Mouse (Mus musculus) layer of hippocampus, postnatal 14 days (tissue): ENCODE data around the gene Vps51. TPM values are rescaled to one million over a fixed set of nuclear protein-coding genes. Genes with fewer than 3 reads are reported as not detected.
A peak's percentile ranks its signal among the peaks of the same experiment; 100 is the strongest.

ENCODE experiments used
- DNase-seq, 2 experiments: peaks; one replicate each; pipeline ENCODE4 v3.0.0; 2021 to 2022; ENCODE audit warnings: low spot score in 2 of 2, mixed read lengths in 1 of 2
- long read RNA-seq, 2 experiments: library from polyadenylated mRNA; stranded (forward); transcript quantifications; one replicate each; pipeline ENCODE4 v2.0.0; 2021
- total RNA-seq, 2 experiments: library from RNA; stranded (reverse); gene quantifications; 2 replicates each; pipeline ENCODE4 v1.2.3; 2021

Gene Vps51
- total RNA-seq, result 10 to 100 TPM; 84.3 to 95.9 TPM
- long read RNA-seq, experiment 1, transcript Vps51-201 (10 exons, 2,675 nt), result major isoform, 55 of 78 reads
- long read RNA-seq, experiment 1, transcript Vps51-208 (2 exons, 840 nt), result minor isoform, 5 of 78 reads
- long read RNA-seq, experiment 1, partial matches to known transcripts, result 11 of 78 reads
- long read RNA-seq, experiment 1, other reads (novel, unspliced or antisense), result 7 of 78 reads
- long read RNA-seq, experiment 2, transcript Vps51-201 (10 exons, 2,675 nt), result major isoform, 62 of 94 reads
- long read RNA-seq, experiment 2, partial matches to known transcripts, result 8 of 94 reads
- long read RNA-seq, experiment 2, other reads (novel, unspliced or antisense), result 21 of 94 reads

DNA sequence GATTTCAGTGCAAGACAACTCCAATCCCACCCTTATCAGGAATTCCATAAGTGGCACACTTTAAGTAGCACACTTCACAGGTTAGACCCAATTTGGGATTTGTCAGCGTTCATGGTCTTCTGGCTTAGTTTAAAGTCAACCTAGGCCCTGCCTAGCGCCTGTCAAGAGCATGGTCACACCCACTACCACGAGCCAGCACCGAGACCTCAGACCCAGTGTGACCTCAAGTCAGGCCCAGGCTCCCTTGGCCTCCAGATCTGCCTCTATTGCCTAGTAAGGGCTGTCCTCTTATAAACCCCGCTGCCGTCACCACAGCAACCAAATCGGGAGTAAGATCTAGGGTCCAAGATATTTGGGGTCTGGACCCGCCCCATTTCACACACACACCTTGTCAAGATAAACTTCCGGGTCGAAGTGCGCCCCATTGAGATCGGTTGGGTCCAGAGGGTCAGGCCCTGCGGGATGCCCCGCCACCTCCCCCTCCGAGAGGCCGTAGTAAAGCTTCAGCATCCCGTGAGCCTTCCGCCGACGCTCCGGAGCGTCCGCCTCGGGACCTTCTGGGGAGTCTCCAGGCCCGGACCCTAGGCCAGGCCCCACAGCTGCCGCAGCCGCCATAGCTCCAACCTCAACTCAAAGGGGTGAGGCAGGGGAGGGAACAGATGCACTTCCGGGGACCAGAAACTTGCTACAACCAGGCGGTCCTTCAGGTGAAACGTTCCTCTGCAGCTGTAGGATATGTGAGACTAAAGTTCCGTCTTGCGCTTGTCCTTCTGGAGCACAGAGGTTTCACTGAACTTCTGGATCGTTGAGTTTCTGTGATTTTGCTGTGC lies at the start of gene Vps51:
Vps51 (minus strand) TSS at position 668 of the 830 bp plus-strand sequence.
- peak; percentile 81 to 92 for DNase-seq

DNA sequence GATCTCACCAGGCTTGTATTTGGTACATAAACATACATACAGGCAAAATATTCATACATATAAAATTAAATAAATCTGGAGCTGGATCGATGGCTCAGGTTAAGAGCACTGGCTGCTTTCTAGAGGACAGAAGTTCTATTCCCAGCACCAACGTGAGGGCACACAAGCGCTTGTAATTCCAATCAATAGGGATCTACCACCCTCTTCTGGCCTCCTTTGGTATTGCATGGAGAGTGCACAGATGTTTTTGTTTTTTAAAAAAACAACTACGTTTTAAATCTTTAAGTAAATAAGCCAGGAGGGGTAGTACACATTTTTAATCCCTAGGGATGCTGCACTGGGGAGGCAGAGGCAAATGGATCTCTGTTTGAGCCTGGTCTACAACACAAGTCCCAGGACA lies 49.3 kb upstream of the Vps51 start:
- no peak for DNase-seq

DNA sequence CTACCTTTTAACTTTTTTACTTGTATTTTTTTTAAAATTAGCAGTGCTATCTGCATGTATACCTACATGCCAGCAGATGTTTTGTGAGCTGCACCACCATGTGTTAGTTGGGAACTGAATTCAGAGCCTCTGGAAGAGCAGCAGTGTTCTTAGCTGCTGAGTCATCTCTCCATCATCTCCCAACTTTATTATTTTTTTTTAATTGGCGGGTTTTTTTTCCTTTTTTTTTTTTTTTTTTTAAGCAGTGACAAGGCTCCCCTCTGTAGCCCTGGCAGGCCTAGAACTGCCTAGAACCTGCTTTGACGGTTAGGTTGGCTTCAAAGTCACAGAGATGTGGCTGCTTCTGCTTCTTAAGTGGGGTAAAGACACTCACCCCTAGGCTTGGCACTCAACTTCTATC lies 47.9 kb upstream of the Vps51 start:
- DNase-seq, result no peak

DNA sequence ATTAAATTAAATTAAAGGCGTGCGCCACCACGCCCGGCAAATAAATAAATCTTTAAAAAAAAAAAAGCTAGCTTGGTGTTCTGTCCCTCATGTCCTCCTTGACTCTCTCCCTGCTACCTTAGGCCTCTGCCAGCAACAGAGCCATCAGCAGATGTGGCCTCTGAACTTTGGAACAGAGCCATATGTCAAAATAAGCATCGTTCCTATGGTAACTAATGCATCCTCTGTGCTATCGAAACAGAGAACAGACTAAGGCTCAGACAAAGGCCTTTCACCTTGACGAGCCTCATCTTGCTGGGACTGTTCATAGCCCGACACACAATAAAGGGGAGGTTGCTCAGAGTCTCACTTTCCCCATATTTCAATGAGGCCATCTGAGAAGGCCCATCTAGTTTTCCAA lies 46.3 kb upstream of the Vps51 start:
- DNase-seq, result no peak

DNA sequence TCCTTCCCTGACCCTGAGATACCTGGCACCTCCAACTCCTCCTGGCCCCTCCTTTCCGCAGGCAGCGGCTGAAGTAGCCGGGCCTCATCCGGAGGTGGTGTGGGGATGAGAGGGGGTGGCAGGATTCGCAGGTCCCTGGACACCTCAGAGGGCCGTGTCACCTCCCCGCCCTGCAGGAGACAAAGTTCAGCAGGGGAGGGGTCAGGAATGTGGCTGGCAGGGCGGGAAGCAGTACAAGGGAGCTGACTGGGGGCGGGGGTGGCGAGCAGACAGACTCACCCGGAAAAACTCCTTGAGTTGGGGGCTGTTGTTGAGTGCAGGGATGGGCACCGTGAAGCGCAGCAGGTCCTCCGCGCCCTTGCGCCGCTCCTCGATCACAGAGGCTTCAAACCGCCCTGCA lies 44.7 kb upstream of the Vps51 start:
- no peak for DNase-seq

DNA sequence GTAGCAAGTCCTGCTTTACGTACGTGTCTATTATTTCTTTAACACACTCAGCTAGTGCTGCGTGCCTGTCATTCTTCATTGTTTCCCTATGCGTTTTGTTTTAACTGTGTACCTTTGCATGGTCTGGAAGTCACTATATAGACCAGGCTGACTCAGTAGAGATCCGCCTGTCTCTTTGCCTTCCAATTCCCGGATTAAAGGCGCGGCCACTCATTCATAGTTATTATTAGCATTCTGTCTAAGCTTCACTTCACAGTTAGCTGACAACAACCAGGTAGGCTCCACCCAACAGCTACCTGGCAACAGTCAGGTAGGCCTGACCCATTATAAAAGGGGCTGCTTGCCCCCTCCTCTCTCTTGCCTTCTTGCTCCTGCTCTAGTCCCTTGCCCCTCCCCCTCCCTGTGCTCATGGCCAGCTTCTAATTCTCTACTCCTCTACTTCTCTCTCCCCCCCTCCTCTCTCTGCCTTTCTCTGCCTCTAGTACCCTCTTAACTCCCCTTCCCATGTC lies 41.7 kb upstream of the Vps51 start:
- no peak for DNase-seq

DNA sequence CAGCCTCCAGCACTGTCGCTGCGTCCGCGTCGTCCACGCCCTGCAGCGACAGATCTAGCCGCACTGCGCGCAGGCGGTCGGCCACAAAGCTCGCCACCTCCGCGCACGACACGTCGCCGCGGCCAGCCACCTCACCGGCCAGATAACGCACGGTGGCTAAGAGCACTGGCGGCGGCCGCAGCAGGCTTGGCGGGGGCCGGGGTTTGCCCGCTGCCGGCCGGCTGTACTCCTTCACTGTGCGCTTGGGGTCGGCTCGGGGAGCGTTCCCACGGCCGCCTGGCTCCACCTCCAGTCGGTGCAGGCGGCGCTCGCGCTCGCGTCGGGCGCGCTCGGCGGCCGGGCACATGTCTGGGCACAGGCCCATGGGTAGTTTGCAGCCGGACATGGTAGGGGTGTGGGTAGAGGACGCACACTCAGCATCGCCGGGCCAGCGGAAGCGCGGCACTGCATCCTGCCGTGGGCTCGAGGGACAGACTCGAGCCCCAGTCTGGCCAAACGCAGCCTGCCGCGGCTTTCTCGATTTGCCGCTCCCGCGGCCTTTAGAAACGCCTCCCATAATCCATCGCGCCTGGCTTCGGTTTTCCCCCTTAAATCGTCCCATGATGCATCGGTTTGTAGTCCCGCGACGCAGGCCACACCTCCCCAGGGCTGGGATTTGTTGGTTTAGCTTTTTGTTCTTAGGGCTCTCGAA lies 41.1 kb upstream of the Vps51 start, which contains the start of gene Sac3d1:
Sac3d1 (minus strand) TSS at position 665 of the 691 bp plus-strand sequence.
- peak; percentile 89 to 93 for DNase-seq

DNA sequence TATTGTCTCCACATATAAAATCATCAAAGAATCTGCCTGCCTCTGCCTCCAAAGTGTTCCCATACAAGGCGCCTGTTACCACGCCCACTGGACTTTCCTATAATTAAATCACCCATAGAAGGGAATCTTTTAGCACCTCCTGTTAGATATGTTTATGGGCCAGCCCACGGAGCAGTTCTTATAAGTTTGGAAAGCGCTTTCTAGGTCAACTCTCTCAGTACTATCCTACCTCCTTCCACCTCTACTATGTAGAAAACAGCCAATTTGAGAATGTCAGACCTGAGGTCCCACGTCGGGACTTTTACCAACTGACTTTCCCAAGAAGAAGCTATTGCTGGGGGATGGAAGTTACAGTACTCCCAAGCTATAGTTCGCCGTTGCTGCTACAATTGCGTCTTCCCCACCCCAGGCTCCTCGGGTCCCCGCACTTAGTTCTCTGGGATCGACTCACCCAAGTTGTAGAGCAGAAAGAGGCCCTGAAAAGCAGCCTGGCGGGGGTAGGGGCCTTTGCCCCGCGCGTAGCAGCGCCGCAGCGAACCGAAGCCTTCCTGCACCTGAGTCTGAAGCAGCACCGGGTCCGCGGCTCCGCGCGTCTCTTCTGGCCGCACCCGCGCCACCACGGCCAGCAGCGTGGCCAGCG lies 40.4 kb upstream of the Vps51 start:
- DNase-seq, result no peak

DNA sequence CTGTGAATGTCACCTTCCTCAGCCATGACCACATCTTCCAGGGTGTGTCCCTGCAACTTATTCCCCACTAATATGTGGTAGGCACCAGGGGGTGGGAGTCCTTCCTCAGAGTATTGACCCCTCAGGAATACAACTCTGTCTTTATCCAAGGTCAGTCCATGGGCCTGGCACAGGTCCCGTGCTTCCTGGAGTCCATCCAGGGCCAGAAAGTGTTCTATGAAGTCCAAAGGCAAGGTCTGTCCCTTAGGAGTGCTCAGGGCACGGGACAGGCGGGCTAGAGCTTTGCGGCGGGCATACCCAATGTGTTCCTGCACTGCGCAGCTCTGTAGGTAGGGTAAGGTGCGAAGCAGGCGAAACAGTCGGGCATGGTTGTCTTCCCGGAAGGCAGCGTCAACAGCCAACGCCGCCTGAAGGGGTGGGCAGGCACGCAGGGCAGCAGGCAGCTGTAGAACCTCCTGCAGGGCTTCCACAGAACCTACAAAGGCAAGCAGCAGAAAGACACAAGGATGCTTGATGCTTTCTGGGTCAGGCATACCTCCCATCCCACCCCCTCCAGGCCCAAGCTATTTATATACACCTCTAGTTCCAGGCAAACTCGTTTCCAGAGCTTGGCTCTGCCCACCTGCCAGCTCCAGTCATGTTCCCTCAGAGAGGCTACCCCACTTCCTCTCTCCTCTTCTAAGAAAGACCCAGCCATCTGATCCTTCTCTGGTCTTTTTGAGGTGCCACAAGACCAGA lies 39.3 kb upstream of the Vps51 start:
- no peak for DNase-seq

DNA sequence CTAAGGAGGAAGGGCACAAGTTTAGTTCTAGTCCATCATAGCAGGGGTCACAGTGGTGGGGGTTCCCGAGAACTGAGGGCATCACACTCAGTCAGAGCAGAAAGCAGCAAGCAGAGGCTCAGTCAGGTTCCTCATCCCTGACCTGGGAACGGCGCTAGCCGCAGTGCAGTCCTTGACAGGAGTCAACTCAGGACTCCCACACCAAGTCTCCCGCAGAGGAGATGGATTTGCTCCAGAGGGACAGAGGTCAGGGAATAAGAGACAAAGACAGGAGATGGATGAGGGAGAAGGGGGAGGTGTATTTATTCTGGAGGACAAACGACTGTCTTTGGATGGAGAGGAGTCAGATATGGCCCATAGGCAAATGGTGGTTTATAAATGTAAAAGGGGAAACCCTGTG lies 36.1 kb upstream of the Vps51 start:
- DNase-seq, result no peak

DNA sequence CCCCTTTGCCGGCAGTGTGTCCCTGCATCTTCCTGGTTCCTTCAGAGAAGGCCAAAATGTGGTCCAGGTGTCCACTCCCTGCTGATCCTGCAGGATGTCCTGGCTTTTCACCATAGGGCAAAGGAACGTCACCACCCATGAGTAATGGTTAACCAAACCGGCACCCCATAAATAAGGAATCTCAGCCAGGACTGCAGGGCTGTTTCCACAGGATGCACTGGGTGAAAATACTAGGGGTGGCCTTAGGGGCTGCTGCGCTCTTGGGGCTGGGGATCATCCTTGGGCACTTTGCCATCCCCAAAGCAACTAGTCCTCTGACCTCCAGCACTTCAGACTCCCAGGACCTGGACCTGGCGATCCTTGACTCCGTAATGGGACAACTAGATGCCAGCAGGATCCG lies 28.6 kb upstream of the Vps51 start, which contains the start of gene Naaladl1:
Naaladl1 (plus strand) TSS at position 197 of the 400 bp plus-strand sequence.
- DNase-seq, result no peak

DNA sequence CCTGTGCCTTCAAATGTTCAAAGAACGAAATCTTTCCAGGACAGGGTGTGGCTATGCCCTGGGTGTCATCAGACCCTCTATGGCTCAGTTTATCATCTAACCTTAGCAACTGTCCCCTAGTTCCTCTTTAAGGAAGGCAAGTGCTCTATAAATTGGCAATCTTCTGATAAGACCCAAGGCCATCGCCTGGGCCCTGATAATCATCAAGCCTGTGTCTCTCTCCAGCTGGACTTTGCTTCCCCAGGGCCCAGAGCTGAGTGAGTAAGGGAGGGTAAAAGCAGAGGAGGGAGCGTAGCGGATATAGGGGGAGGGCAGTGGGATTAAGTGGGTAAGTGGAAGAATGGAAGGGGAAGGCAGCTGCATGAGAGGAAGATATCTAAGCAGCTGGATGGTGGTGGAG lies 27.4 kb upstream of the Vps51 start:
- DNase-seq, result no peak

DNA sequence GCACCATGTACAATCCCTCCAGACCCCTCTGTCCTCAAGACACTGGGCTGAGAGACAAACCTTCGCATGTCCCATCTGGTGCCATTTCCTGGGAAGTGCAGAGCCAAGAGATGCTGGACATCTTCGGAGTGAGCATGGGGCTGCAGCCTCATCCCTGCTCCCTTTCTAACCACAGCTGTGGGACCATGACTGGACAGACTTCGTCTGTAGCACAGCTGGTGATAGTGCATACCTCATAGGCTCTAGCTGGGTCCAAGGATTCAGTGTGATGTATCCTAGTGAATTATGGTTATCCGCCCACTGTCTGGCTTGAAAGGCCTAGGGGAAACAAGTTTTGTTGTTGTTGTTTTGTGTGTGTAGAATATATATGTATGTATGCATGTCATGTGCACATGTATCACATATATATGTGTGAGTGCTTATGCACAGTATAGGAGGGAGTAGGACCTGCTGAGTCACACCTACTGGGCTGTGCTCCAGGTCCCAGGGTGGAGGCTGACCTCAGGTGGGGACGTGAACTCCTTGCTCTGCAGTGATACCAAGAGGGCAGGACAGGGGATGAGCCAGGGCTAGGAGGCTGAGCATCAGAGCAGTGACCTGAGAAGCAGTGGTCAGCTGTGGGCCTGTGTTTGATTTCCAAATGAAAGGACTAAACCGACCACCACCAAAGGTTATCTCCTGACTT lies 25.3 kb upstream of the Vps51 start:
- no peak for DNase-seq

DNA sequence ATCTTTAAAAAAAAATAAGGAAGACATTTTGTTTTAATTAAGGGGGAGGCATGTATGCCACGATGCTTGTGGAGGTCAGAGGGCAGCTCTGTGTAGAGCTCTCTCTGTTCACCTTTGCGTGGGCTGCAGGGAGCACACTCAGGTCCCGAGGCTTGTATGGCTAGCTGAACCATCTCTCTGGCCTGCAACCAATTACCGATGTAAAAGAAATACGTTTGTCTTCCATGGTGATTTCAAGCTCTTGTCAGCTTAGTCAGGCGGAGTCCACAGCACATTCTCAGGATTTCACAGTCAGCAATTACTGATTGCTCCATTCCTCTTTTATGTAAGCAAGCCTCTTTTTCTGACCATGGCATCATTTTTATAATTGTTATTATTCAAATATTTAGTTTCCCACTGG lies 24.2 kb upstream of the Vps51 start:
- no peak for DNase-seq

DNA sequence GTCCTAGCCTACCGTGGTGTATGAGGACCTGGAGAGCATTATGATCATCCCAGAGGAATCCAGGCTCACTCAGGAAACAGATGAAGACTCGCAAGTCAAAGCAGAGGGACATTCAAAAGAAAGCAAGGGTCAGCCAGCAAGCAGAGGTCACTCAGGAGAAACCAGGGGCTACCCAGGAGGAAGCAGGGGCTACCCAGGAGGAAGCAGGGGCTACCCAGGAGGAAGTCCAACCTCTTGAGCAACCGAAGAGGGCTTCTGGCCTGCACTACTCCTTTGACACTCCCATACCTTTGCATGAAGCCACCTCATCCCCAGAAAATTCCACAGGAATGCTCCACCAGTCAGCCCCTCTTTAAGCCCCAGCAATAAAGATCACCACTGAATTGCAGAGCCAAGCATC lies 20.8 kb upstream of the Vps51 start:
- no peak for DNase-seq

DNA sequence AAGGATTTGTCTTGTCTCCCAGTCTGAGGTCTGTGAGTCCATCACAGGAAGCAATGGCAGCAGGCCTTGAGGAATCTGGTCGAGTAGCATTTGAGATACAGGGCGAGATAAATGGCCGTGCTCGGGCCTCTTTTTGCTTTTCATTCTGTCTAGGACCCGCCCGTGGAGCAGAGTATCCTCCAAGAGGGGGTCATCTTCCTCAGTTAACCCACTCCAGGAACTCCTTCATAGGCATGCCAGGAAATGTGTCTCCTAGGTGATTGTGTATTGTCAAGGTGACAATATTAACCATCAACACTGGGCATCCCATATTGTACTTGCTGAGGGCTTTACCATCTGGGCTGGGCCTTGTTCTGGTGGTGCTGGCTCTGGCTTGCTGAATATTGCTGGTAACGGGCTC lies 17.1 kb upstream of the Vps51 start, which contains the start of gene AC131692.1:
AC131692.1 (plus strand) TSS at position 301 of the 400 bp plus-strand sequence.
- DNase-seq, result no peak

DNA sequence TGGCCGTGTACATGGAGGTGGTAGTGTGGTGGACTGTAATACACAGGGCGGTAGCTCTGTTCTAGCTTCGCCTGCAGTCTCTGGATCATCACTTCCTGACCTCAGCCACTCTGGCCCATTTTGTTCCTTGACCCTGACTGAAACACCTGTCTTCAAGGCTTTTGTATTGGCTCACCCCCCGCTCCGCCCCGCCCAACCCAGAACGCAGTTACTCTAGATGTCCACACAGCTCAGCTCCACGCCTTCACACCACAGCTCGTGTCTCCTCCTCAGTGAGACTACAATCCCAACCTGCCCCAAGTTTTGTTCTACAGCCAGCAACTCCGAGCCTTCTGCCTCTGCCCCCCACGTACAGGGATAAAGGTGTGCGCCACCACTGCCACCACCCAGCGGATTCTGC lies 11.8 kb upstream of the Vps51 start:
- DNase-seq, result no peak

DNA sequence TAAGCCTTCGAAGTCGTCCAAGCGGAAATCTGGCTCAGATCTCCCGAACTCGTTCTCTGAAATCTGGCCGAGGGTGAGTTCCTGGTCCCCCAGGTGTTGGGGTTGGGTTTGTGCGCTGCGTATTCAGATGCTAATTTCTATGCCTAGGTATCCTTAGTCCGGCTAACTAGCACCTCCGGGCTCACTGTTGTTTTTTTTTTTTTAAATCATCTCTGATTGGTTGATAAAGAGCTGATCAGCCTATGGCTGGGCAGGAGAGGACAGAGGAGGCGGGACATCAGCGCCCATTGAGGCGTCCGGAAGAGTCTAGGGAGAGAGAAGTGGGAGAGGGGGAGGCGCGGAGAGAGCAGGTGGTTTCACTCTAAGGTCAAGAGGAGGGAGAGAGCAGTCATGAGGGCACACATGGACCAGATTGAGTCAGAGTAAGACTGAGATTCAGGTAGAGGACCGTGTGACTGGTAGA lies 8.4 kb upstream of the Vps51 start:
- no peak for DNase-seq

DNA sequence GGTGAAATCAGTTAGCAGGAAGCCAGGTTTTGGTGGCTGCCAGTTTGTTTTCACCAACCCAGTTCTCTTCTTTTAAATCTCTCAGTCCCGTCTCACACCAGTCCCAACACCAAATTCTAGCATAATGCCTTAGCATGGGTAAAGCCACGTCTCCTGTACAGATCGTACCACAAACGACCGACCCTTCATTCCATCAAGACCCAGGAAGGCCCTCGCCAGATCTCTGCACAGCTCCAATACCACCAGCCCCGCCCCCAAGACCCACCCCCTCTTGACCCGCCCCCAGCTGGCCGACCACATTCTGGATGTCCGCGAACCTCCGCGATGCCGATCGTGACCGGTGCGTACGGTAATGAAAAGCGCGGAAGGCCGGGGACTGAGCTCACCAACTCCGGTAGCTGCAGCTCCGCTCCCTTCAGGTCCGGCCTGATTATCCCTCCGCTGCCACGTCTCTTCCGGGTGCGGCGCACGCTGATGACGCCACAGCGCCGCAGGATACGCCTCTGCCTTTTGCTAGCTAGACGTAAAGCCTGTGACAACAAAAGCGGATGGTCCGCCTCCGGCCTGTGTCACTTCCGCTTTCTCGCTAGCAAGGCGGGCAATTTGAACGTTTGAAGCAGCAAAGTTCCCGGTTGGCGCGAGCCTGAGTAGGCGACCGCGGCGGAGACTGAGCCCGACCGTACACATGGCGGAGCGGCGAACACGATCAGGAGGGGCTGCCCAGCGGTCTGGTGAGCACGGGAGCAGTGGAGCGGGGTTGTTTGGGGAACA lies 7.6 kb upstream of the Vps51 start, which contains the start of the genes Zfpl1 and Cdca5:
Zfpl1 (minus strand) TSS at position 479 of the 771 bp plus-strand sequence.
Cdca5 (plus strand) TSS at position 506 of the 771 bp plus-strand sequence.
- DNase-seq, result peak; percentile 91 to 98
